Mouse (Mus musculus) hindbrain, postnatal 0 days (tissue): ENCODE data around the gene Syt1. TPM values are rescaled to one million over a fixed set of nuclear protein-coding genes. Genes with fewer than 3 reads are reported as not detected.
A peak's percentile ranks its signal among the peaks of the same experiment; 100 is the strongest.

Experiments used
- ATAC-seq: fragments of 200-750 bp; cut with Nextera tagmentation; 2 replicates; pipeline ENCODE4 v1.8.0; 2017; ENCODE audit warnings: mild to moderate bottlenecking, moderate TSS enrichment, moderate library complexity
- DNase-seq: peaks from one replicate; pipeline ENCODE4 v3.0.0-alpha.2; 2015; ENCODE audit warnings: low spot score
- H3K27ac ChIP-seq: fragments of 300-500 bp; sonication (generic); 2 replicates; pipeline ENCODE4 v1.5.1; 2014; ENCODE audit warnings: mild to moderate bottlenecking
- H3K27me3 ChIP-seq: fragments of 300-500 bp; sonication (generic); 2 replicates; pipeline ENCODE4 v1.6.1; 2014; ENCODE audit warnings: low read length, mixed read lengths; ENCODE audit not compliant: insufficient read depth
- H3K36me3 ChIP-seq: fragments of 300-500 bp; sonication (generic); 2 replicates; pipeline ENCODE4 v1.6.1; 2014; ENCODE audit warnings: low read length, mixed read lengths; ENCODE audit not compliant: insufficient read depth
- H3K4me1 ChIP-seq: fragments of 300-500 bp; sonication (generic); 2 replicates; pipeline ENCODE4 v1.6.1; 2014; ENCODE audit warnings: antibody characterized with exemption, low read length, mixed read lengths; ENCODE audit not compliant: insufficient read depth
- H3K4me2 ChIP-seq: fragments of 300-500 bp; sonication (generic); 2 replicates; pipeline ENCODE4 v1.6.1; 2014; ENCODE audit warnings: low read depth, mild to moderate bottlenecking, low read length, moderate library complexity, mixed read lengths
- H3K4me3 ChIP-seq: fragments of 300-500 bp; sonication (generic); 2 replicates; pipeline ENCODE4 v1.5.1; 2014; ENCODE audit warnings: low read length
- H3K9ac ChIP-seq: fragments of 300-500 bp; sonication (generic); replicated peaks from 2 replicates; pipeline ENCODE4 v1.6.1; 2014; ENCODE audit warnings: mild to moderate bottlenecking, low read length, moderate library complexity, mixed read lengths
- H3K9me3 ChIP-seq: fragments of 300-500 bp; sonication (generic); 2 replicates; pipeline ENCODE4 v1.6.1; 2016; ENCODE audit warnings: low read length, mixed read lengths
- CTCF ChIP-seq: IDR thresholded peaks from 2 replicates; pipeline ENCODE4 v1.5.1; 2016; ENCODE audit warnings: antibody characterized with exemption, control low read depth, low read depth
- WGBS: fragments of 180-500 bp; shearing (Covaris S2); extraction: QIAGEN DNeasy Blood & Tissue Kit; methylation state at CpG from one replicate; pipeline ENCODE4 v1.1.7; 2014; 5-methylcytosine and 5-hydroxymethylcytosine counted together
- polyA plus RNA-seq: library from polyadenylated mRNA; unstranded; fragments of >200 nt; fragmentation: Nextera tagmentation; extraction: Ambion mirVana; gene quantifications from 2 replicates; pipeline ENCODE4 v1.2.1, GENCODE M21; 2015
- total RNA-seq: library from RNA; depleted of rRNA; stranded (reverse); fragments of >200 nt; gene quantifications from 2 replicates; pipeline ENCODE4 v1.2.3, GENCODE M21; 2014

Gene Syt1
- total and polyA plus RNA-seq, 2 experiments from 2014 or later = 96.1 to 147 TPM

DNA sequence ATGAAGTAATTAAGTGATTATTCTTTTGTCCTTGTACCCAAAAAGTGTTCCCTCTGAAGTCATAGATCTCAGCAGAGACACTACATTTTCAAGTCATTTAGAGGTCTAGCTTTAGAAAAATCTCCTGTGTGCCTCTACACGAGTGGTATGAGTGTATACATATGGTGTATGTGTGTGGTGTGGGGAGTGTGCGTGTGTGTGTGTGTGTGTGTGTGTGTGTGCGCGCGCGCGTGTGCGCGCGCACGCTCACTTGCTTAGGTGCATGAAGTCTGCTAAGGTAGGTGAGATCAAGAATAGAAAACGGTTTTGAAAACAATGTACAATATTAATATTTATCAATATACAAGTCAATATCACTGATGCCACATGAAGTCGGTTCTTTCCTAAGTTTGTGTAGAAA is 2.3 kb downstream of the Syt1 start:
- Histone ChIP-seq H3K4me1 (no peaks in the 10 kb centered on the region), H3K4me3 (peak overlapping the region; percentile 80), H3K27ac (peak overlapping the region; percentile 38; the same call in 1 of the 2 replicates), H3K4me2 (peak overlapping the region; percentile 97), H3K9me3 (no peaks in the 10 kb centered on the region), H3K9ac (peak overlapping the region; percentile 41; the same call in 1 of the 2 replicates), H3K36me3 (no peaks in the 10 kb centered on the region), H3K27me3 (no peaks in the 10 kb centered on the region)
- no peak for TF ChIP-seq CTCF
- DNase-seq (no peak), ATAC-seq (no peak)
- 89% methylated on average over 13 of the region's 13 CpGs for WGBS

DNA sequence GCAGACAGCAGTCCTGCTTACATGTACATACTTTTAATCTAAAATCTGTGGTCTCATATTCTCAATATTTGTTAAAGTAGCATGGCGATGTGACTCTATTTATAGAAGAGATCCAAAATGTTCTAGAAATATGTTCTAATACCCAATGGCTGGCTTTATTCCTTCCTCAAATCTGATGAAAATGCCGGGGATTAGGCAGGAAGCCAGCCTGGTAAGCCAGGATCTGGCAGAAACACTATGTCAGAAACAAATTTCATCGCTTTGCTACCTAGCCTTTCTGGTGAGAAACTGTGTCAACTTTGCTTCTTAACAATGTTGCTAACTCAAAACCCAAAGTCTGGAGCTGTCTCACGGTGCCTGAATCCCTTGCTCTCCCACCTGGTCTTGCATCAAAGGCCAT is 7.3 kb downstream of the Syt1 start:
- H3K4me2 ChIP-seq = no peak overlapping the region
- 72% methylated on average over 4 of the region's 4 CpGs for WGBS
- DNase-seq (no peak), ATAC-seq (no peak)
- no peaks in the 10 kb centered on the region for H3K9me3 ChIP-seq
- no peak overlapping the region for H3K27ac ChIP-seq
- H3K36me3 ChIP-seq = no peaks in the 10 kb centered on the region
- no peaks in the 10 kb centered on the region for H3K27me3 ChIP-seq
- H3K4me1 ChIP-seq = no peaks in the 10 kb centered on the region
- no peak overlapping the region for H3K9ac ChIP-seq
- no peak for TF ChIP-seq CTCF
- no peak overlapping the region for H3K4me3 ChIP-seq

DNA sequence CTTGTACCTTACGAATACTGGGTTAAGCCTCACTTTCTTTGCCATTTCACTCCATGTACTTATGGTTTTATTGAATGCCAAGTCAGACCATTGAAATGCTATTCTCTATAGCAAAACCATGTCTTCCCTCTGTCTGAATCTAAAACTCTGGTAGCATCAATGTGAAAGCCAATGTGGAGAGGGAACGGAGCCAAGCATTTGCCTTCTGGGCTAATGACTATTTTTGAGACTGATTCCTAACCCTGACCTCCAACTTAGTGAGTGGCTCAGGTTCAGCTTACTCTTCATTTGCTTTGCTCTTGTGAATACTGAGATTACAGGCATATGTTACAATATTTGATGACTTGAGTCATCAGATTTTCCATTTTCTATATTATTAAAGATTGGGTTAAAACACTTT is 23.5 kb downstream of the Syt1 start:
- Histone ChIP-seq H3K9me3 (no peaks in the 10 kb centered on the region), H3K4me1 (no peaks in the 10 kb centered on the region), H3K27ac (no peak overlapping the region), H3K27me3 (no peaks in the 10 kb centered on the region), H3K36me3 (no peaks in the 10 kb centered on the region), H3K4me3 (no peak overlapping the region), H3K9ac (no peak overlapping the region), H3K4me2 (no peak overlapping the region)
- no peak for TF ChIP-seq CTCF
- 94% methylated on average over 2 of the region's 2 CpGs for WGBS
- DNase-seq = no peak
- no peak for ATAC-seq

DNA sequence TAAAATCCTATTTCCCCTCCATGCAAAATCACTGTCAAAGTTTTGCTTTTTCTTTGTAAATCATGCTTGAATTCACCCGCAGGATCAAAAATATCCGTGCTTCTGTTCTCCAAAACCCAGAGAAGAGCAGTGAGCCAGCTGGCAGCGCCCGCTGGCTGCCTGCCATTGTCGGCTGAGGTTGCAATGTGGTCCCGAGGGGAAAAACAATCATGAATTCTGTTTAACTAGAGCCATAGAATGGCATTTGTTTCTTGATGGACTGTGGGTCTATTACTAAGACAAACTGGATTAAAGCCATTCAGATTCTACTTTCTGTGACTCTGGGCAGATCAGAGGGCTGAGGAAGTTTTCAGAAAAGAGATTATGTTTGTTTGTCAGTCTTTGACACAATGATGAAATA is 31.1 kb downstream of the Syt1 start:
- Histone ChIP-seq H3K4me2 (no peak overlapping the region), H3K4me3 (no peak overlapping the region), H3K27ac (no peak overlapping the region; the same call in 1 of the 2 replicates), H3K9ac (no peak overlapping the region), H3K36me3 (no peaks in the 10 kb centered on the region), H3K27me3 (no peaks in the 10 kb centered on the region), H3K9me3 (no peaks in the 10 kb centered on the region), H3K4me1 (no peaks in the 10 kb centered on the region)
- ATAC-seq = peak; percentile 59; the same call in 1 of the 2 replicates
- peak; percentile 93 for DNase-seq
- TF ChIP-seq CTCF = no peak
- 19% methylated on average over 6 of the region's 6 CpGs for WGBS

DNA sequence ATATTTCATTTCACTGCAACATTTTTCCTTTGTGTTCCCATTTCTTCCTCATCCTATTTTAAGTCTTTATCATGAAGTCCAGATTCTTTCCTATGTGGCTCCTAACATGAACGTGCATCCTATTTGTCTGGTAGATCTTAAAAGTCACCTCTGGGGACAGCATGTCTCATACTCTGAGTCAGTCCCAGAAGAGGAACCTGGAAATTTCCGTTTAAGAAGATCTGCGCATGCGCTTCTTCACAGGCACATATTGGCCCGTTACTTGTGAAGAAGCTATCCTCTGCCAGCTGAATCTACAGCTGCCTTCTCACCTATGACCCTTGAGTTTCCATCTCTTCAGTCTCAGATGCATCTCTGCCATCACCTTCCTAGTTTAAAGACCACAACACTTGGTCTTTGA is 55.8 kb downstream of the Syt1 start:
- no peak for ATAC-seq
- H3K36me3 ChIP-seq = no peaks in the 10 kb centered on the region
- no peaks in the 10 kb centered on the region for H3K27me3 ChIP-seq
- 86% methylated on average over 5 of the region's 5 CpGs for WGBS
- no peak overlapping the region for H3K4me2 ChIP-seq
- H3K9me3 ChIP-seq = no peaks in the 10 kb centered on the region
- H3K9ac ChIP-seq = no peak overlapping the region
- H3K27ac ChIP-seq = no peak overlapping the region
- H3K4me3 ChIP-seq = no peak overlapping the region
- no peak for TF ChIP-seq CTCF
- no peaks in the 10 kb centered on the region for H3K4me1 ChIP-seq
- no peak for DNase-seq

DNA sequence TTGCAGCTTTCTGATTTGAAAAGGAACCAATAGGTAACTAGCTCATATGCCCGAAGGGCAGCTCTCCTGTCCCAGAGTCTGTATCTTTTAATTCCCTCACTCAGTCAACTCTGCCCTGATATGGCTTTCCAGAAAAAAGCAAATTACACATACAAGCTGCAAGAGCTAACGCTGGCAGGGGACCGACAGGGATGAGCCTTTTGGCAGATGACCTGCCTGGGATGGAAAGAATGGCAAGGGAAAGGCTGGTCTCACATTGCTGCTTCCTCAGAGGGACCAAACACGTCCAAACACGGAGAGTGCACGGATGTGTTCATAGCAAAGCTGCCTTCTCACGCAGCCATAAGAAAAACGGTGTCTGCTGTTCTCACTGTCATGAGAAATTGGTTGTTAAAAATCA is 58.6 kb downstream of the Syt1 start:
- H3K27ac ChIP-seq = no peak overlapping the region
- H3K4me3 ChIP-seq = no peak overlapping the region
- WGBS = 75% methylated on average over 8 of the region's 8 CpGs
- no peak for TF ChIP-seq CTCF
- H3K27me3 ChIP-seq = no peaks in the 10 kb centered on the region
- no peak overlapping the region for H3K4me2 ChIP-seq
- no peak for ATAC-seq
- H3K4me1 ChIP-seq = no peaks in the 10 kb centered on the region
- H3K9me3 ChIP-seq = no peaks in the 10 kb centered on the region
- no peak overlapping the region for H3K9ac ChIP-seq
- no peak for DNase-seq
- no peaks in the 10 kb centered on the region for H3K36me3 ChIP-seq

DNA sequence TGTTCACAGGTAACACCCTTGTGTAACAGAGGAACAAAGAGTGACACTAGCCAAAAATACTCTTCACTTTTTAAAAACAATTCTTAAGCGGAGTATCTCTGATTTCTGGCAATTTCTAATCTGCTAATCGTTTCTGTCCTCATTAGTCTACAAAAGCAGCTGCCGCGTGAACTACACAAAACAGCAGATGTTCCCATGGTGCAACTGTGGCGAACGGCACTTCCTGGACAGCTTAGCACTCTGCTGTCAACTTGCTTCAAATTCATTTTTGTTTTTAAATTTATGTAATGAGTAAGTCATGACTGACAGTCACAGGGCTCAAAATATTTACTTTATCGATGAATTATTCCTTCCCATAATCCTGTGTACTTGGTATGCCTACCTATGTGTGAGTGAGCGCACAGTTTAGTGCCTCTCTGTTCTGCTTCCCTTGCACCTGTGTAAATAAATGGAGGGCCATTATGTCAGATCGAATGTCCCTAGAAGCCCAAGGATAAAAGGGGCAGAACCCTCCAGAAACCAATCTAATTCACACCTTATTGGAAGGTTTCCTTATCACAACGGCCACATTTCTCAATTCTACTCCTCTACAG is 73.8 kb downstream of the Syt1 start:
- no peaks in the 10 kb centered on the region for H3K4me1 ChIP-seq
- no peak overlapping the region for H3K4me2 ChIP-seq
- ATAC-seq = no peak
- H3K36me3 ChIP-seq = no peaks in the 10 kb centered on the region
- H3K27ac ChIP-seq = no peak overlapping the region
- no peak overlapping the region for H3K4me3 ChIP-seq
- WGBS = 73% methylated on average over 10 of the region's 10 CpGs
- H3K27me3 ChIP-seq = no peaks in the 10 kb centered on the region
- no peaks in the 10 kb centered on the region for H3K9me3 ChIP-seq
- H3K9ac ChIP-seq = no peak overlapping the region
- no peak for TF ChIP-seq CTCF
- DNase-seq = no peak
